Mouse (Mus musculus) limb, embryonic 10.5 days (tissue): Measurements from ENCODE around the gene Gm14685. TPM values are rescaled to one million over a fixed set of nuclear protein-coding genes. Genes with fewer than 3 reads are reported as not detected.
"Not testable (repeated sequence)": the region's sequence is repeated elsewhere in the genome, so short reads cannot be mapped to it uniquely, and the experiment has no call there.

Experiments
- DNase-seq: peaks from one replicate; pipeline ENCODE4 v3.0.0-alpha.2; 2017; ENCODE audit warnings: low spot score
- H3K27ac ChIP-seq: fragments of 300-500 bp; sonication (generic); 2 replicates; pipeline ENCODE4 v1.5.1; 2016; ENCODE audit warnings: mild to moderate bottlenecking
- H3K27me3 ChIP-seq: fragments of 300-500 bp; sonication (generic); 2 replicates; pipeline ENCODE4 v1.6.1; 2016; ENCODE audit warnings: low read depth, mild to moderate bottlenecking; ENCODE audit not compliant: poor library complexity, severe bottlenecking
- H3K36me3 ChIP-seq: fragments of 300-500 bp; sonication (generic); 2 replicates; pipeline ENCODE4 v1.6.1; 2016; ENCODE audit warnings: mild to moderate bottlenecking, moderate library complexity
- H3K4me1 ChIP-seq: fragments of 300-500 bp; sonication (generic); 2 replicates; pipeline ENCODE4 v1.6.1; 2016
- H3K4me3 ChIP-seq: fragments of 300-500 bp; sonication (generic); 2 replicates; pipeline ENCODE4 v1.5.1; 2016; ENCODE audit warnings: mild to moderate bottlenecking, moderate library complexity
- H3K9me3 ChIP-seq: fragments of 300-500 bp; sonication (generic); replicated peaks from 2 replicates; pipeline ENCODE4 v1.6.1; 2016; ENCODE audit warnings: mild to moderate bottlenecking
- WGBS: fragments of 180-500 bp; shearing (Covaris S2); methylation state at CpG from one replicate; pipeline ENCODE4 v1.1.7; 2016; 5-methylcytosine and 5-hydroxymethylcytosine counted together
- polyA plus RNA-seq: library from polyadenylated mRNA; unstranded; fragments of >200 nt; fragmentation: Nextera tagmentation; extraction: Ambion mirVana; gene quantifications from 2 replicates; pipeline ENCODE4 v1.2.1, GENCODE M21; 2016

Gene Gm14685
- not detected in 2 replicates for polyA plus RNA-seq

DNA sequence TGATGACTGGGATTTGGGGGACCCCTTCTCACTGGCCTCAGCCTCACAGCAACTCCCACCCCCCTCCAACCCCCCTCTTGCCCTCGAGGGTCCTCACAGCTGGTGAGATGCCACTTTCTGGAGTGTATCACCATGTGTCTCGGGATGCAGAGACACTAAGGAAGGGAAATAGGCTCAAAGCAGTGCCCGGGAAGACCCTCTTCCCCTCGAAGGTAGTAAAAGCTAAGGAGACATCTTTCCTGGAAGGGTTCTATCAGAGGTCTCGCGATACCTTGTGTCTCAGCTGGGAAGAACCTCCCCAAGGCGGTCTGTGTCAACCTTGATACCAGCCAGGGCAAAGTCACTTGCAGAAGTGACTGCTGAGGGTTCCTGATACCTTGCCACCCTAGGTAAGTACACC, at the start of gene Gm14685:
Gene Gm14685, plus strand, starts transcription at position 301 of the 400 bp plus-strand sequence.
- not testable (repeated sequence) for H3K9me3 ChIP-seq, H3K27ac ChIP-seq, H3K4me3 ChIP-seq, H3K36me3 ChIP-seq, H3K27me3 ChIP-seq, DNase-seq, H3K4me1 ChIP-seq
- WGBS = no CpG with 5 or more reads among the region's 7 CpGs

DNA sequence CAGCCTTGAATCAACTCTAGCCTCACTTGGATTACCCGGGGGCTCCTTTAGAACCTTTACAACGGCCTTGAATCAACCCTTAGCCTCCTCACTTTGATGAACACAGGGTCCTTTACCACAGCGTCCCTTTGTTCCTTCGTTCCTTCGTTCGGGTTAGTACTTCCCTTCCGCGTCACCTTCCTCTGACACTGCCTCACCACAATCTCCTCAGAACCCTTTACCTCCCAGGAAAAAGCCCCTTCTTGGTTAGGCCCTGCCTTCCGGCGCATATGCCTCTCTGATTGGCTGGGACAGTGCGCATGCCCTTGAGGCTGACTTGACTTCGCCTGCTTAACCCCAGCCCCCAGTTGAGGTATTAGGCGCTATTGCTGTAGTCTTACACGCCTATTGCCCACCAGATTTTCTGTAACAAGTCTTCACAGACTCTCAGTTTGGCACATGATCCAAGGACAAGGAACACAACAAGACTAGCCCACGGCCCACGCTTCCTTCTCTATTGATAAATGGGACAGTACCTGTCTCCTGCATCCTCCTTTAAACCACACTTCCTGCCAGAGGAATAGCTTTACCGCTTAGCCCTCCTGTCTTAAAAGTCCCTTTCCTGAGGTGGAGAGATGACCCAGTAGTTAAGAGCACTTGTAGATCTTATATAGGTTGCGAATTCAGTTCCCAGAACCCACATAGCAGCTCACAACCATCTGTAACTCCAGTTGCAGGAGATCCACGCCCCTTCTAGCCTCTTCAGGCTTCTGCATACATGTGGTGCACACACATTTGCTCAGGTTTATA, 34.4 kb upstream of the Gm14685 start, which contains the start of gene Xlr4a:
Gene Xlr4a, minus strand, starts transcription at position 212 of the 789 bp plus-strand sequence.
- H3K4me3 ChIP-seq, H3K9me3 ChIP-seq, DNase-seq, H3K27me3 ChIP-seq, H3K36me3 ChIP-seq, H3K4me1 ChIP-seq, H3K27ac ChIP-seq: not testable (repeated sequence)
- 83% methylated on average over 19 of the region's 19 CpGs for WGBS

DNA sequence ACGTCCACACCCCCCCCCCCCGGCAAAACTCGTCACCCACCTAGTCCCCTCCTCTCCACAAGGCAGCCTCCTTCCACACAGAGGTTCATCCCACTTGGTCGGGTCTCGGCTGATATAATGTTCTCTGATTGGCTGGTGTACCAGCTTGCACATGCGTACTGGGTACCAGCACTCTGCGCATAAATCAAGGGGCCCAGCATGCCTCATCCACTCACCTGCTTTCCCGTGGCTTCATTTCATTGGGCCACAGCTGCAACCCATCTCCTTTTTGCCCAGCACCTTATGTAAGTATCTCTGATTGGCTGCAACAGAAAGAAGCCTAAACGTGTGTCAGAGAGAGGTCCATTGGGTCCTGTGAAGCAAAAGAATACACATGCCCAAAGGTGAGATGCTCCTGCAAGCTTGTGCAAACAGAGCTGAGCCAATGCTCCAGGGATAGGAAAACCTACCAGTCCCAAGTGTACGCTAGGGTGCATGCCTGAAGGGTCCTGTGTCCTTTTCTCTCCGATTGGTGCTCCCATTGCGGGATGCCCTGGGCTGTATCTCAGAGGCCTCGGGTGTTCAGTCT, 19.8 kb upstream of the Gm14685 start, which contains the start of gene Xlr3a:
Gene Xlr3a, minus strand, starts transcription at position 155 of the 568 bp plus-strand sequence.
- not testable (repeated sequence) for H3K4me1 ChIP-seq, H3K4me3 ChIP-seq, DNase-seq, H3K27me3 ChIP-seq, H3K27ac ChIP-seq, H3K9me3 ChIP-seq, H3K36me3 ChIP-seq
- 83% methylated on average over 13 of the region's 13 CpGs for WGBS

DNA sequence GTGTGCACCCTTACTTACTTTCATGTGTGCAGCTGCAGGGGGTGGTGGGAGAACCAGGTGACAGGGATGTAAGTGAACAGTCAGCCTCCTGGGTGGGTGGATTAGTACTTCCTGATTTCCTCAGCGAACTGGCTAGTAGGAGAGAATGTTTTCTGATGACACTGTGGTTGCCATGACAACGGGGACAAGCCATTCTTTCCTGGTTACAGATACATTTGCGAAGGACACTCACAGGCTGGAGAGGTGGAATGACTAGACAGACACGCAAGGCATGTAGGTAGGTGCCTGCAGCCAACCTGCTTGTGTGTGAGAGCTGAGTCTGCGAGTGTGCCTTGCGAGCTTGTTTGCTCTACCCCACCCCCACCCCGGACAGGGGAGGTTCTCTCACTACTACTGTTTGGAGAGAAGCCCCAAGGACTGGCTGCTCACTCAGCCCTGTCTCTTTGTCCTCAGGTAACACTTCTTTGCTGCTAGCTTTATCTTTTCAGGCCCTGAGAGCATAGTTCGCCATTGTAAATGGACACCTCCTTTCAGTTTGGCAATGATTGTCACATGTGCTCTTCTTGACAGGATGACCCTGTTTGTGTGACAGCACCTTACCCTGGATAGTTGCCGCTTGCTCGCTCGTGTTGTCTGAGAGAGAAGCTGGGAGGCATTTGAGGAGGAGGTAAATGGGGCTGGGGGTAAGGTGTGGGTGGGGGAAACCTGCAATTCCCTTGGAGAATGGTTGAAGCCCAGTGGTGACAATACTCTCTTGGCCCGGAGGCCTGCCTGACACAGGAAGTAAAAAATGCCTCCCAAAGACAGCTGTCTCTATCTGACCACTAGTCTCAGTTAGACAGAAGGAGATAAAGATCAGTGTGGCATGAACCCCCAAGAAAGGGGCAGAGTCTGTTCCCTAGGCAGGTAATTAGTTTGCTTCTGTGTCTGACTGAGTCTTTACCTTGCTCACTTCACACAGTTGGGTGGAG, 6.3 kb downstream of the Gm14685 start:
- not testable (repeated sequence) for H3K4me3 ChIP-seq, H3K27ac ChIP-seq, DNase-seq, H3K36me3 ChIP-seq, H3K9me3 ChIP-seq, H3K27me3 ChIP-seq, H3K4me1 ChIP-seq
- no CpG with 5 or more reads among the region's 12 CpGs for WGBS

- not testable (repeated sequence) for H3K9me3 ChIP-seq, H3K27ac ChIP-seq, H3K36me3 ChIP-seq, H3K4me3 ChIP-seq, H3K27me3 ChIP-seq, DNase-seq, H3K4me1 ChIP-seq
- no CpG with 5 or more reads among the region's 7 CpGs for WGBS
These were observed 26.4 kb downstream of the Gm14685 start for GRCm38 (mm10) chrX:73143218-73143618.

DNA sequence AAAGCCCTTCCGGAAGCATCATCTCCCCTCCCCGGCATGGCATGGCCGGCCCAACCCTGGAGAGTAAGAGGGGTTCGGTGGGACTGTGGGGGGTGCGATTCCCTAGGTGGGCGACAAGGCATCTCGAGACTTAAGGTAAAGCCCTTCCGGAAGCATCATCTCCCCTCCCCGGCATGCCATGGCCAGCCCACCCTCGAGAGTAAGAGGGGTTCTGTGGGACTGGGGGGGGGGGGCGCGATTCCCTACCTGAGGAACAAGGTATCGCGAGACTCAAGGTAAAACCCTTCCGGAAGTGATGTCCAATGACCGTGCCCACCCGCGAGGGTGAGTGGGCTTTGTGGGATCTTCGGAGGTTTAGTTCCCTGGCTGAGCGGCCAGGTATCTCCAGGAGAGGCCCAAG, 31.6 kb downstream of the Gm14685 start, which contains the start of gene Xlr5b:
Gene Xlr5b, plus strand, starts transcription at position 301 of the 400 bp plus-strand sequence.
- no CpG with 5 or more reads among the region's 20 CpGs for WGBS
- not testable (repeated sequence) for H3K27ac ChIP-seq, H3K27me3 ChIP-seq, DNase-seq, H3K36me3 ChIP-seq, H3K4me1 ChIP-seq, H3K4me3 ChIP-seq, H3K9me3 ChIP-seq

DNA sequence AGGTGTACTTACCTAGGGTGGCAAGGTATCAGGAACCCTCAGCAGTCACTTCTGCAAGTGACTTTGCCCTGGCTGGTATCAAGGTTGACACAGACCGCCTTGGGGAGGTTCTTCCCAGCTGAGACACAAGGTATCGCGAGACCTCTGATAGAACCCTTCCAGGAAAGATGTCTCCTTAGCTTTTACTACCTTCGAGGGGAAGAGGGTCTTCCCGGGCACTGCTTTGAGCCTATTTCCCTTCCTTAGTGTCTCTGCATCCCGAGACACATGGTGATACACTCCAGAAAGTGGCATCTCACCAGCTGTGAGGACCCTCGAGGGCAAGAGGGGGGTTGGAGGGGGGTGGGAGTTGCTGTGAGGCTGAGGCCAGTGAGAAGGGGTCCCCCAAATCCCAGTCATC, 32.5 kb downstream of the Gm14685 start, which contains the start of gene DXBay18:
Gene DXBay18, minus strand, starts transcription at position 101 of the 400 bp plus-strand sequence.
- H3K4me1 ChIP-seq, H3K27ac ChIP-seq, H3K4me3 ChIP-seq, DNase-seq, H3K27me3 ChIP-seq, H3K36me3 ChIP-seq, H3K9me3 ChIP-seq: not testable (repeated sequence)
- no CpG with 5 or more reads among the region's 7 CpGs for WGBS

- not testable (repeated sequence) for H3K27ac ChIP-seq, H3K4me3 ChIP-seq, DNase-seq, H3K36me3 ChIP-seq, H3K9me3 ChIP-seq, H3K4me1 ChIP-seq, H3K27me3 ChIP-seq
- 90% methylated on average over 3 of the region's 15 CpGs for WGBS
These were observed 60.0 kb downstream of the Gm14685 start, which contains the start of gene Spin2d for GRCm38 (mm10) chrX:73176889-73177288. TSS of gene Spin2d (minus strand) at chrX:73176989.

Other genes with a start within 250 kb of the Gm14685 start
- 74.9 and 80.1 TPM in 2 replicates for gene Cetn2, start 198.6 kb upstream of the Gm14685 start, polyA plus RNA-seq
- gene Nsdhl, start 198.5 kb upstream of the Gm14685 start, polyA plus RNA-seq = 29.2 and 32.1 TPM in 2 replicates
- gene Zfp185, start 129.7 kb upstream of the Gm14685 start, polyA plus RNA-seq = 2.5 and 3.9 TPM in 2 replicates
- not detected in 2 replicates for gene Pnma5, start 79.9 kb upstream of the Gm14685 start, polyA plus RNA-seq
- 0.10 and 0.11 TPM in 2 replicates for gene Pnma3, start 52.3 kb upstream of the Gm14685 start, polyA plus RNA-seq
- gene Xlr4a, start 34.6 kb upstream of the Gm14685 start, polyA plus RNA-seq = 0.39 and 1.5 TPM in 2 replicates
- 2.1 and 2.5 TPM in 2 replicates for gene Xlr3a, start 20.0 kb upstream of the Gm14685 start, polyA plus RNA-seq
- gene Xlr5b, start 31.7 kb downstream of the Gm14685 start, polyA plus RNA-seq = not detected in 2 replicates
- gene DXBay18, start 32.4 kb downstream of the Gm14685 start, polyA plus RNA-seq = not detected in 2 replicates
- not detected in 2 replicates for gene Spin2d, start 59.9 kb downstream of the Gm14685 start, polyA plus RNA-seq
- gene Xlr3b, start 75.2 kb downstream of the Gm14685 start, polyA plus RNA-seq = 9.5 and 11.9 TPM in 2 replicates
- 0.18 and 1.0 TPM in 2 replicates for gene Xlr4b, start 97.3 kb downstream of the Gm14685 start, polyA plus RNA-seq
- gene F8a, start 111.2 kb downstream of the Gm14685 start, polyA plus RNA-seq = 6.4 and 8.2 TPM in 2 replicates
- 0.49 TPM in 1 of 2 replicates, not detected in the other for gene Xlr4c, start 126.1 kb downstream of the Gm14685 start, polyA plus RNA-seq
- 0.16 and 0.26 TPM in 2 replicates for gene Xlr3c, start 148.3 kb downstream of the Gm14685 start, polyA plus RNA-seq
- not detected in 2 replicates for gene Xlr5a, start 175.9 kb downstream of the Gm14685 start, polyA plus RNA-seq
- not detected in 2 replicates for gene Xlr5c, start 175.9 kb downstream of the Gm14685 start, polyA plus RNA-seq
- not detected in 2 replicates for gene Gm45015, start 219.8 kb downstream of the Gm14685 start, polyA plus RNA-seq
- 19.9 and 22.6 TPM in 2 replicates for gene Zfp275, start 225.6 kb downstream of the Gm14685 start, polyA plus RNA-seq